Mouse (Mus musculus): ENCODE data around the gene Gm340.

DNA sequence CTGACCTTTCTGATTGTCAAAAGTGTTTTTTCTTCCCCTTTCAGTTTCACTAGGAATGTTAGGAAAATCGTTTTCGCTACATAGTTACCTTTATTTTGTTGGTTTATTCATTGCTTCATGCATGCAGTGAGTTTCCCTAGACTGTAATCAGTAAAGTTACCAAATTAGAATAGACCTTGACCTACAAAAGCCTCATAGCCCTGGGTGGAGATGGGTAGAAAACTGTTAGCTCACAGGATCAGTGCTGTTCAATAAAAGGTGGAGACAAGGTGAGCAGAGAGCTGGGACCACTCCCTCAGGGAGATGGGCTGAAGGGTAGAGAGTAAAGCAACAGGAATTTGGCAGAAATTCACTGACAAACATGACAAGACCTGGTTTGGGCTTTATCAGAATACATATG, 8.5 kb upstream of the Gm340 start:
- TF ChIP-seq CTCF (IDR thresholded peaks at IDR 0.05; ENCODE audit: low read depth) (no peak), EP300 (IDR thresholded peaks at IDR 0.05; ENCODE audit: low read depth) (no peak)

Measured in heart, postnatal 0 days (tissue).